Comparison of ENCODE assay signal across 9 mouse cellular contexts in genomic region chr4:117317701-117318190, GRCm38 (mm10).
DNase-seq lines count a peak whose midpoint lies in the region; ATAC-seq and TF ChIP-seq lines count a peak whose summit lies in the region.
"Had no signal": no experiment of that assay in that cellular context is flagged by ENCODE, and none has a peak within 500 bp of the region (broad histone marks: within the 10 kb centered on the region; RNA-seq: fewer than 3 reads in every experiment).

No protein-coding gene starts in this region.

- WGBS in kidney, embryonic 15.5 days, result 8% methylated on average over 18 of the region's 18 CpGs
- 10% methylated on average over 18 of the region's 18 CpGs for WGBS in kidney, embryonic 14.5 days
- 5% methylated on average over 18 of the region's 18 CpGs for WGBS in limb, embryonic 12.5 days
- 51% methylated on average over 18 of the region's 18 CpGs for WGBS in liver, postnatal 0 days (ENCODE audit: insufficient replicate concordance)

- H3K27ac ChIP-seq in kidney, embryonic 15.5 days, result no peak overlapping the region
- no peak overlapping the region for H3K27ac ChIP-seq in kidney, embryonic 14.5 days (ENCODE audit: low read depth, low read length)
- H3K27ac ChIP-seq in limb, embryonic 12.5 days, result peak overlapping the region; percentile 46; the same call in 1 of the 2 replicates
- H3K27ac ChIP-seq in liver, postnatal 0 days (ENCODE audit: low read depth), result no peak overlapping the region

- H3K9ac ChIP-seq in kidney, embryonic 15.5 days, result no peak overlapping the region
- no peak overlapping the region for H3K9ac ChIP-seq in kidney, embryonic 14.5 days (ENCODE audit: low read depth, low read length)
- H3K9ac ChIP-seq in limb, embryonic 12.5 days (replicated peaks), result no peak overlapping the region; the same call in 1 of the 2 replicates
- no peak overlapping the region for H3K9ac ChIP-seq in liver, postnatal 0 days (replicated peaks)

- H3K27me3 ChIP-seq in kidney, embryonic 15.5 days, result peaks cover 100% of the 10 kb centered on the region
- peaks cover 99% of the 10 kb centered on the region for H3K27me3 ChIP-seq in kidney, embryonic 14.5 days (ENCODE audit: control insufficient read depth, insufficient read depth, low read length)
- peaks cover 70% of the 10 kb centered on the region for H3K27me3 ChIP-seq in limb, embryonic 12.5 days
- H3K27me3 ChIP-seq in liver, postnatal 0 days (ENCODE audit: insufficient read depth, low read length), result peaks cover 58% of the 10 kb centered on the region
- H3K27me3 ChIP-seq: CH12.LX had no signal

- no peak for TF ChIP-seq CTCF in liver, postnatal 0 days (IDR thresholded peaks at IDR 0.05; ENCODE audit: low read depth)

- peak overlapping the region; percentile 18; the same call in 1 of the 2 replicates for H3K4me2 ChIP-seq in kidney, embryonic 15.5 days
- no peak overlapping the region for H3K4me2 ChIP-seq in kidney, embryonic 14.5 days (replicated peaks; ENCODE audit: low read depth, low read length)
- H3K4me2 ChIP-seq in limb, embryonic 12.5 days, result peak overlapping the region; percentile 35; the same call in 1 of the 2 replicates
- H3K4me2 ChIP-seq in liver, postnatal 0 days (ENCODE audit: low read depth, low read length), result no peak overlapping the region

- no peak overlapping the region for H3K4me3 ChIP-seq in kidney, embryonic 15.5 days (replicated peaks)
- no peak overlapping the region; the same call in 1 of the 2 replicates for H3K4me3 ChIP-seq in kidney, embryonic 14.5 days (ENCODE audit: low read length)
- no peak overlapping the region for H3K4me3 ChIP-seq in limb, embryonic 12.5 days (replicated peaks)
- no peak overlapping the region for H3K4me3 ChIP-seq in liver, postnatal 0 days (ENCODE audit: low read depth, low read length)

- peak; percentile 20 for DNase-seq in gastrocnemius, postnatal 25 days
- peak; percentile 28 for DNase-seq in skeletal muscle tissue, adult 2 months (ENCODE audit: low read depth, low spot score)
- no peak for DNase-seq in left cerebral cortex, adult 8-10 months (ENCODE audit: low spot score in 2 of 2)
- DNase-seq in liver, postnatal 0 days, result no peak
- DNase-seq in cerebellum, adult 11-12 months, result no peak

- TF ChIP-seq EP300 in liver, postnatal 0 days (IDR thresholded peaks at IDR 0.05; ENCODE audit: low read depth), result no peak

- ATAC-seq in kidney, embryonic 15.5 days (replicated peaks; ENCODE audit: low FRiP score), result 0 out of 2 replicates have a peak, but pooled peaks have one; percentile 34
- ATAC-seq in kidney, embryonic 14.5 days (ENCODE audit: low FRiP score, low TSS enrichment), result no peak
- ATAC-seq in limb, embryonic 12.5 days (ENCODE audit: insufficient number of reproducible peaks, insufficient read depth, low FRiP score, low TSS enrichment, low read depth), result no peak
- ATAC-seq in liver, postnatal 0 days, result no peak

- H3K4me1 ChIP-seq in kidney, embryonic 15.5 days, result peaks cover 38% of the 10 kb centered on the region
- peaks cover 22% of the 10 kb centered on the region; the same call in 1 of the 2 replicates for H3K4me1 ChIP-seq in kidney, embryonic 14.5 days (ENCODE audit: control insufficient read depth, insufficient read depth, low read length)
- H3K4me1 ChIP-seq in limb, embryonic 12.5 days (replicated peaks), result peaks cover 67% of the 10 kb centered on the region
- H3K4me1 ChIP-seq in liver, postnatal 0 days (ENCODE audit: insufficient read depth), result peaks cover 4% of the 10 kb centered on the region; the same call in 1 of the 2 replicates

- no peaks in the 10 kb centered on the region for H3K9me3 ChIP-seq in kidney, embryonic 15.5 days (replicated peaks)
- H3K9me3 ChIP-seq in kidney, embryonic 14.5 days (ENCODE audit: control insufficient read depth, low read length), result no peaks in the 10 kb centered on the region
- H3K9me3 ChIP-seq in limb, embryonic 12.5 days, result no peaks in the 10 kb centered on the region
- no peaks in the 10 kb centered on the region for H3K9me3 ChIP-seq in liver, postnatal 0 days (ENCODE audit: low read length)

- H3K36me3 ChIP-seq in kidney, embryonic 15.5 days, result no peaks in the 10 kb centered on the region
- no peaks in the 10 kb centered on the region for H3K36me3 ChIP-seq in kidney, embryonic 14.5 days (ENCODE audit: control insufficient read depth, insufficient read depth, low read length)
- no peaks in the 10 kb centered on the region for H3K36me3 ChIP-seq in limb, embryonic 12.5 days
- no peaks in the 10 kb centered on the region for H3K36me3 ChIP-seq in liver, postnatal 0 days (replicated peaks; ENCODE audit: insufficient read depth, low read length)

Comparison
In these comparisons a context has a peak if more than half of its experiments do, and no peak if none do; other contexts are left out.
1. H3K4me2 ChIP-seq: peak in kidney, embryonic 15.5 days (single experiment) and limb, embryonic 12.5 days (single experiment); none in kidney, embryonic 14.5 days (single experiment) and liver, postnatal 0 days (single experiment).
2. DNase-seq: peak in gastrocnemius, postnatal 25 days (single experiment) and skeletal muscle tissue, adult 2 months (single experiment); none in left cerebral cortex, adult 8-10 months (0 of 2), liver, postnatal 0 days (single experiment) and cerebellum, adult 11-12 months (single experiment).